Mouse (Mus musculus): ENCODE measurements at regions not wholly inside any gene's neighbourhood (a gene's known extent, or its start where the extent isn't known, plus 50 kb on each side); places are given as distances from the start of the nearest gene placed in this dataset.

DNA sequence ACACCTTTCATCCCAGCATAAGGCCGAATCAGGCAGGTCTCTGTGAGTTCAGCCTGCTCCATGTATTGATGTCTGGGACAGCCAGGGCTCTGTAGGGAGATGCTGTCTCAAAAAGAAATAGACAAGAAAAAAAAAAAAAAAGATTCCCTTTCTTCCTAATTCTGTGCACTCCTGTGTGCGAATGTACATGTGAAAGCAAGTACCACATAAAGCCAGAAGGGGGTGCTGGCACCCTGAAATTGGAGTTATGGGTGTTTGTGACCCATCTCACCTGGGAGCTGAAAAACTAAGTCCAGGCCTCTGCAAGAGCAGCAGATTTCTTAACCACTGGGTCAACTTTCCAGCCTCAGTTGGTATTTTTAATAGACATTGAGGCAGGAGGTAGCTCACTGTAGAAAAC lies 280.6 kb upstream of the Zdhhc25 start:
- TF ChIP-seq FLI1 (IDR thresholded peaks at IDR 0.05; ENCODE audit: low read length) (no peak), GATA1 (IDR thresholded peaks at IDR 0.05; ENCODE audit: borderline replicate concordance, low read length) (no peak)
- no peak overlapping the region for H3K4me3 ChIP-seq (replicated peaks)
- no peaks in the 10 kb centered on the region for H3K36me3 ChIP-seq (replicated peaks; ENCODE audit: low read length)
- no peaks in the 10 kb centered on the region for H3K27me3 ChIP-seq (replicated peaks)
- no peaks in the 10 kb centered on the region for H3K4me1 ChIP-seq
- no peaks in the 10 kb centered on the region; the same call in 1 of the 2 replicates for H3K9me3 ChIP-seq

DNA sequence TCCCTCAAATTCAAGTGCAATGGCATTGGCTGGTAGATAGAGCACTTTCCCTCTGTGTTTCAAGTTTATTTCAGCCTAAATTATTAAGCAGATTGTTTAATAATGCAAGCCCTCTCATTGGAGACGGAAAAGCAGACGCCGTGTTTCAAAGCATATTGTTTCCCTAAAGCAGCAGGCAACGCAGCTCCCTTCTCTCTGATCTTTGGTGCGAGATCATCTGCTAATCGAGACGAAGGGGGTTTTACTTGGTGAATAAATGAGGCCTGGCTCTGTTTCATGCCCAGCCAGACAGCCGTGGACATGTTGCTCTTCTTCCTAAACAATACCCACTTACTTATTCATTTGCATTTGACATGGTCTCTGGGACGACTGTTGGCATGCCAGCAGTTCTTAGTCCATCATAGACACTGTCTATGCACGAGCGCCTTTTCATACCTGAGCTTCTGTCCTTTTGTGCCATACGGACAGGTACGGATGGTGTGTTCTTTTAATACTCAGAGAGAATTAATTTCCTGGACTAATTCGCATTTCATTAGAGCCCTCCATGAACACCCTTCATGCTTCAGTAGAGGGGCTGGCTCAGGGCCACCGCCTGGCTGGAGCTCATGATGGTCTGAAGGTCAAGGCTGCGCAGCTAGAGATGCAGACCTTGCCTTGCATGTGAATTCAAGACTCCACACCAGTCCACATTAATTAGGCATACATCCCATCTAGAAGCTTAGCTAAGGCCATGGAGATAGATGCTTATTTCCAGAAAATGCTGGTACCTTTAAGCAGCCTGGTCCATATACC lies 276.3 kb upstream of the Zdhhc25 start:
- Histone ChIP-seq H3K4me3 (replicated peaks) (no peak overlapping the region), H3K4me1 (no peaks in the 10 kb centered on the region), H3K9me3 (peaks cover 9% of the 10 kb centered on the region), H3K27me3 (replicated peaks) (no peaks in the 10 kb centered on the region), H3K36me3 (replicated peaks; ENCODE audit: low read length) (no peaks in the 10 kb centered on the region)
- TF ChIP-seq FLI1 (IDR thresholded peaks at IDR 0.05; ENCODE audit: low read length): no peak
- no peak for TF ChIP-seq GATA1 (IDR thresholded peaks at IDR 0.05; ENCODE audit: borderline replicate concordance, low read length)

DNA sequence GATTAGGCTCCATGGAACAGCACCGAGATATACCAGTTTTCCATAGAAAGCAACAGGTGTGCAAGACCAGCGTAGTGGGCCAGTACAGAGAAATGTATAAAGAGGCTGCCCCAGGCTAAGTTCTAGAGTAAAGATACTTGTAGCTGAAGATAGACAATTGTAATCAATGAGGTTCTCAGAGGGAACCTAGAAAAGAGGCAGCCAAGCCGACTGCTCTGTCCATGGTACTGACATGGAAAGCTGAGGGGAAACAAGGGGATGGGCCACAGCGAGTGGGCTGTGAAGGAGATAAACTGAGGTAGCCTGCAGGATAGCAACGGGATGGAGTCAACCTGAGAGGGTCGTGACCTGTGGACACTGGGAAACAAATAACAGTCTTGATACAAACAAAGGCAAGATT lies 275.0 kb upstream of the Zdhhc25 start:
- no peaks in the 10 kb centered on the region for H3K27me3 ChIP-seq (replicated peaks)
- H3K9me3 ChIP-seq: peaks cover 13% of the 10 kb centered on the region
- no peak overlapping the region for H3K4me3 ChIP-seq (replicated peaks)
- H3K36me3 ChIP-seq (replicated peaks; ENCODE audit: low read length): no peaks in the 10 kb centered on the region
- H3K4me1 ChIP-seq: no peaks in the 10 kb centered on the region
- TF ChIP-seq GATA1 (IDR thresholded peaks at IDR 0.05; ENCODE audit: borderline replicate concordance, low read length) (no peak), FLI1 (IDR thresholded peaks at IDR 0.05; ENCODE audit: low read length) (no peak)

DNA sequence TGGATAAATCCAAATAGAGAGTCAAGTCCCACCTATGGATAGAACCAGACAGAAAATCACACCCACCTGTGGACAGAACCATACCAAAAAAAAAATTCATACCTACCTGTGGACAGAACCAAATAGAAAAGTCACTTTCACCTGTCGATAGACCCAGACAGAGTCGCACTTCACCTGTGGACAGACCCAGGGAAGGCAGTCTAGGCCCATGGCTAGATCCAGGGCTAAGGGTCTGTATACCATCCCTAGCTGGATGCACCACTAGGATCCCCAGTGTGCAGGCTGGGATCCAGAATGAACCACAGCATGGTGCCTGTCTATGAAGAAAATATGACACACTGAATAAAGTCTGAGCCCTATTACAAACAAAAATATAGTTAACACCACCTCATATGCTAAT lies 246.9 kb upstream of the Zdhhc25 start:
- TF ChIP-seq GATA1 (IDR thresholded peaks at IDR 0.05; ENCODE audit: borderline replicate concordance, low read length) (no peak), FLI1 (IDR thresholded peaks at IDR 0.05; ENCODE audit: low read length) (no peak)
- Histone ChIP-seq H3K9me3 (peaks cover 9% of the 10 kb centered on the region; the same call in 1 of the 2 replicates), H3K27me3 (replicated peaks) (no peaks in the 10 kb centered on the region), H3K36me3 (replicated peaks; ENCODE audit: low read length) (no peaks in the 10 kb centered on the region), H3K4me3 (replicated peaks) (no peak overlapping the region), H3K4me1 (no peaks in the 10 kb centered on the region)

DNA sequence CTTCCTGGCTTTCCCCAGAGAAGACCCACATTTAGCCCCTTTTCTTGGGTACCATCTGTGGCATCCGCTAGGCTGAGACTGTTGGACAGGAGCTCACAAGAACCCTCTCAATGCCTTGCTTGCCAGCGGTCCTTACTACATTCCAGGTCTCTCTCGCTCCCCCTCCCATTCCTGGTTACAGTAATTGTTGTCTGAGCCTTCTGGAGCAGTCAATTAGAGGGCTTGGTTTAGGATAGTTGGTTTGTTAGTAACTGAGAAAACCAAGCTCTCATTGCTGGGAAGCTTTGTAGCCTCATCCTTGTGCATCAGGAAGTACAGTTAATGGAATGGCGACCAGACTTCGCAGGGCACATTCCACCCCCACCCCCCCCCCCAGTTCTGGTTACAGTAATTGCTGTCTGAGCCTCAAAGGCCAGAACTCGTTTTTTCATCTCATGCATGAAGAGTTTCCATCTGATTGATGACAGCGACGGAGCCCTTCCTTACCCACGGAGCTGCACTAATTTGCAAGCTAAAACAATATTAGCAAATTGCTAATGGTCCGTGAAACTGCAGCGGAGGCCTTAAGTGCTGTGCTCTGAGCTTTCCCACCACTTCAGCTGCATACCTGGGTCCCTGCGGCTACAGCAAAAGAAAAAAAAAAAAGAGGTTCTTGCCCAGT lies 239.6 kb upstream of the Zdhhc25 start:
- no peaks in the 10 kb centered on the region for H3K27me3 ChIP-seq (replicated peaks)
- no peaks in the 10 kb centered on the region for H3K4me1 ChIP-seq

GRCm38 (mm10) chr15:88361351-88361750 lies 238.8 kb upstream of the Zdhhc25 start:
- TF ChIP-seq FLI1 (IDR thresholded peaks at IDR 0.05; ENCODE audit: low read length): no peak
- TF ChIP-seq GATA1 (IDR thresholded peaks at IDR 0.05; ENCODE audit: borderline replicate concordance, low read length): no peak
- no peaks in the 10 kb centered on the region for H3K36me3 ChIP-seq (replicated peaks; ENCODE audit: low read length)
- H3K27me3 ChIP-seq (replicated peaks): no peaks in the 10 kb centered on the region
- H3K4me3 ChIP-seq (replicated peaks): no peak overlapping the region
- H3K9me3 ChIP-seq: peaks cover 18% of the 10 kb centered on the region; the same call in 1 of the 2 replicates
- no peaks in the 10 kb centered on the region for H3K4me1 ChIP-seq

More for the DNA sequence above, 239.6 kb upstream of the Zdhhc25 start:
- Histone ChIP-seq H3K36me3 (replicated peaks; ENCODE audit: low read length) (no peaks in the 10 kb centered on the region), H3K9me3 (peaks cover 18% of the 10 kb centered on the region; the same call in 1 of the 2 replicates), H3K4me3 (replicated peaks) (no peak overlapping the region)
- TF ChIP-seq GATA1 (IDR thresholded peaks at IDR 0.05; ENCODE audit: borderline replicate concordance, low read length) (no peak), FLI1 (IDR thresholded peaks at IDR 0.05; ENCODE audit: low read length) (no peak)

- TF ChIP-seq FLI1 (IDR thresholded peaks at IDR 0.05; ENCODE audit: low read length) (no peak), GATA1 (IDR thresholded peaks at IDR 0.05; ENCODE audit: borderline replicate concordance, low read length) (no peak)
- Histone ChIP-seq H3K36me3 (replicated peaks; ENCODE audit: low read length) (no peaks in the 10 kb centered on the region), H3K9me3 (peaks cover 18% of the 10 kb centered on the region; the same call in 1 of the 2 replicates), H3K4me3 (replicated peaks) (no peak overlapping the region), H3K4me1 (no peaks in the 10 kb centered on the region), H3K27me3 (replicated peaks) (no peaks in the 10 kb centered on the region)
Measured at GRCm38 (mm10) chr15:88362966-88363365, 237.1 kb upstream of the Zdhhc25 start.

- Histone ChIP-seq H3K27me3 (replicated peaks) (no peaks in the 10 kb centered on the region), H3K9me3 (peaks cover 14% of the 10 kb centered on the region), H3K4me3 (replicated peaks) (peak overlapping the region; percentile 29), H3K4me1 (no peaks in the 10 kb centered on the region), H3K36me3 (replicated peaks; ENCODE audit: low read length) (no peaks in the 10 kb centered on the region)
- TF ChIP-seq FLI1 (IDR thresholded peaks at IDR 0.05; ENCODE audit: low read length): no peak
- no peak for TF ChIP-seq GATA1 (IDR thresholded peaks at IDR 0.05; ENCODE audit: borderline replicate concordance, low read length)
Measured at GRCm38 (mm10) chr15:88370366-88370765, 229.7 kb upstream of the Zdhhc25 start.

DNA sequence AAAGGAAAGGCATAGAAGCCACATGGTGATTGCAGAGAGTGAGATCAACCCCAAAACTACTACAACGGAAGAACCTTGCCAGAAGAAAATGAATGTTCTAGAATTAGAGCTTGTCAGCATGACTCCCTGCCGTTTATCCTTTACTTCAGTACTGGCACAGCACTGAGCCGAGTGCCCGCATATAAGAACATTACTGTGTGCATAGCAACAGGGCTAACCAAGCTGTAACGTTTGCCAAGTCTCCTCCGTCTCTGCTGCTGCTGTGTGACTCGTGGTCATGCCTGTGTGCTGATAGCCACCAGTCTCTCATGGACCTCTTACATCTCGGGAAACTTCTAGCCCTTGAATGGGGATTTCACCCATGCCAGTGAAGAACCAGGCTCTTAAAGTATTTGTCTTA lies 228.1 kb upstream of the Zdhhc25 start:
- H3K27me3 ChIP-seq (replicated peaks): no peaks in the 10 kb centered on the region
- no peaks in the 10 kb centered on the region for H3K36me3 ChIP-seq (replicated peaks; ENCODE audit: low read length)
- TF ChIP-seq FLI1 (IDR thresholded peaks at IDR 0.05; ENCODE audit: low read length) (no peak), GATA1 (IDR thresholded peaks at IDR 0.05; ENCODE audit: borderline replicate concordance, low read length) (no peak)
- no peaks in the 10 kb centered on the region for H3K4me1 ChIP-seq
- no peak overlapping the region for H3K4me3 ChIP-seq (replicated peaks)
- H3K9me3 ChIP-seq: peaks cover 14% of the 10 kb centered on the region

GRCm38 (mm10) chr15:88373923-88374322 lies 226.2 kb upstream of the Zdhhc25 start:
- H3K4me1 ChIP-seq: no peaks in the 10 kb centered on the region
- H3K9me3 ChIP-seq: peaks cover 23% of the 10 kb centered on the region
- no peaks in the 10 kb centered on the region for H3K27me3 ChIP-seq (replicated peaks)
- TF ChIP-seq FLI1 (IDR thresholded peaks at IDR 0.05; ENCODE audit: low read length) (no peak), GATA1 (IDR thresholded peaks at IDR 0.05; ENCODE audit: borderline replicate concordance, low read length) (no peak)
- no peak overlapping the region for H3K4me3 ChIP-seq (replicated peaks)
- H3K36me3 ChIP-seq (replicated peaks; ENCODE audit: low read length): no peaks in the 10 kb centered on the region
